Mouse (Mus musculus) layer of hippocampus, adult 9-11 months (tissue): ENCODE results near the gene Gm2696.
"Not testable (repeated sequence)": the region's sequence is repeated elsewhere in the genome, so short reads cannot be mapped to it uniquely, and the experiment has no call there.

ENCODE experiments used
- DNase-seq: peaks from one replicate; pipeline ENCODE4 v3.0.0; 2022

Gene Gm2696

GRCm38 (mm10) chr10:77814382-77814781 is at the start of gene Gm2696:
Gene Gm2696 (plus strand): TSS chr10:77814682.
- DNase-seq = no peak

DNA sequence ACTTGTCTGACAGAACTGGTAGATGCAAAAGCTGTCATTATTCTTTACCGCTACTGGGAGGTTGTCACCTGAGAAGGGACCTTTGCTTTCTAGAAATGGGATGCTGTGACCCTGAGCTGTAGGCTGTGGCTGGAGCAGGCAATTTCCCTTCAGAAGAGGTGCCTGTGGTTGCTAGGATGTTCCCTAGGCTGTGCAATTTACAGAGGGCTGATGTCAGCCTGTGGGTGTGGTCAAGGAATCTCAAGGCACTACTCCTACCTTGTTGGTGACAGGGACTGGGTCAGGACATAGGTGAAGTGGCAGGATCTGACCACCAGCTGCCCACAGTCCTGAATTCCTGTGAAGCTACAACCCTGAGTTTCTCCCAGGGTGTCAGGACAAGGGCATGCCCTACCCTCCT is 44.8 kb upstream of the Gm2696 start:
- DNase-seq = no peak

GRCm38 (mm10) chr10:77771225-77771624 is 43.3 kb upstream of the Gm2696 start, which contains the start of gene Gm3238:
Gene Gm3238 (minus strand): TSS chr10:77771325.
- not testable (repeated sequence) for DNase-seq

GRCm38 (mm10) chr10:77772142-77772541 is 42.3 kb upstream of the Gm2696 start:
- not testable (repeated sequence) for DNase-seq

GRCm38 (mm10) chr10:77776844-77777243 is 37.6 kb upstream of the Gm2696 start, which contains the start of gene Gm7138:
Gene Gm7138 (minus strand): TSS chr10:77776944.
- not testable (repeated sequence) for DNase-seq

- not testable (repeated sequence) for DNase-seq
These were observed 32.0 kb upstream of the Gm2696 start, which contains the start of gene Gm3250 for GRCm38 (mm10) chr10:77782442-77782841. Gene Gm3250 (minus strand): TSS chr10:77782542.

DNA sequence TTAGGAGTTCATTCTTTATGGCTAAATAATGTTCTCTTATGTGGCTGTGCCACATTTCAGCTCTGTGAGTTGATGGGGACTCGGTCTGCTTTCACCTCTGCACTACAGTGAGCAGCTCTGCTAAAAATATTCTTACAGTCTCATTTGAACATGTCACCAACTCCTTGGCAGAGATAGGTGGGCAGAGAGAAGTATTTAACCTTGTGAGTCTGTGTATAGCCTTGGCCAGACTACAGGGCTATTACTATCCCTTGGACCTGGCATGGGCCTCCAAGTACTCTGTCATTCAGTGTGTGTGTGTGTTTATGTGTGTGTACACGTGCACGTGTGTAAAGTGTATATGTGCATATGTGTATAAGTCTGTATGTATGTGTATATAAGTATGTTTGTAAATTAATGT is 31.1 kb upstream of the Gm2696 start:
- DNase-seq = not testable (repeated sequence)

GRCm38 (mm10) chr10:77787876-77788275 is 26.6 kb upstream of the Gm2696 start, which contains the start of gene Gm7137:
Gene Gm7137 (minus strand): TSS chr10:77788200.
- DNase-seq = not testable (repeated sequence)

- DNase-seq = no peak
These were observed 25.9 kb upstream of the Gm2696 start for GRCm38 (mm10) chr10:77788621-77789020.

GRCm38 (mm10) chr10:77794976-77795375 is 19.5 kb upstream of the Gm2696 start, which contains the start of gene Gm9639:
Gene Gm9639 (minus strand): TSS chr10:77795076.
- DNase-seq = no peak

- no peak for DNase-seq
These were observed 16.8 kb upstream of the Gm2696 start for GRCm38 (mm10) chr10:77797677-77798076.

- DNase-seq = not testable (repeated sequence)
These were observed 16.1 kb upstream of the Gm2696 start for GRCm38 (mm10) chr10:77798164-77798920.

DNA sequence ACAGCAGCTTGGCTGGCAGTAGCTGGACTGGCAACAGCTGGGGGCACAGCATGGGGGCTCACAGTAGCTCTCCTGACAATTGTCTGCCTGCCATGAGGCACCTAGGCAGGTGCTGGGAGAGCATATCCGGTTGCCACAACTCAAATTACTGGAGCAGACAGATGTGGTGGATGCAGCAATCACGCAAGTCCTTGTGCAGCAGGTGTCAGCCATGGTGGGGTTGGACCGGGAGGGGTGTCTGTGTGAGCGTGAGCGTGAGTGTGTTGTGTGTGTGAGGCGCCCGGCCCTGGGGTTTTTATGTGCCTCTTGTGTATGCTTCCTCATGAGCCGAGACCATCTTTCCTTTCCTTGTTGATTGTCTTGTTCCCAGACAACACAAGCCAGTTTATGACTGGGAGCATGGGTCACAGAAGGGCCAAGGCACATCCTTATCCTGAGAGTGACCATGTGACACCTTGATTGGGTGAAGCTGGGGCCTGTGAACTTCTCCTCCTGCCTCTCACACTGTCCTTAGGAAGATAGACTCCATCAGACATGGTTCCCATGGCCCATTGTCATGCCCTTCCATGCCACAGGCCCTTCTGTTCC is 15.5 kb upstream of the Gm2696 start, which contains the start of gene Gm19668:
Gm19668 (minus strand) TSS at position 213 of the 588 bp plus-strand sequence.
- no peak for DNase-seq

DNA sequence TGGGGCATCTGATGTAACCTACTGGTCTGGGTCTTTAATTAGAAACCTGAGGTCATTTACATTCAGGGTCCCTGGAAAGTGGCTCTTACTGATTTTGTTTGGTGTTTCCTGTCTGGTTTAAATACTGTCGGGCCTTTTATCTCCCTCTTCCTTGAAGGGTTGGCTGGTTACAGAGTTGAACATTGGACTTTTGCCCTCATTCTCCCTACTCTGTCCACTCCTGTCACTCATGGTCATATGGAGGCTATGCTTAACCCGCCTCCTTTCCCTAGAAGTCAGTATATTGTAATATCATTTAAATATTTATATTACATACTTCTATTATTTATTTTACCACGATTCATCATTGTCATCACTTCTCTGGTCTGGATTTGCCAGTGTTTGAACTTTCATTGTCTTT is 10.4 kb upstream of the Gm2696 start:
- DNase-seq = no peak

- DNase-seq = no peak
These were observed 2.7 kb upstream of the Gm2696 start, which contains the start of gene Gm9507 for GRCm38 (mm10) chr10:77811743-77812142. Gene Gm9507 (minus strand): TSS chr10:77811843.

DNA sequence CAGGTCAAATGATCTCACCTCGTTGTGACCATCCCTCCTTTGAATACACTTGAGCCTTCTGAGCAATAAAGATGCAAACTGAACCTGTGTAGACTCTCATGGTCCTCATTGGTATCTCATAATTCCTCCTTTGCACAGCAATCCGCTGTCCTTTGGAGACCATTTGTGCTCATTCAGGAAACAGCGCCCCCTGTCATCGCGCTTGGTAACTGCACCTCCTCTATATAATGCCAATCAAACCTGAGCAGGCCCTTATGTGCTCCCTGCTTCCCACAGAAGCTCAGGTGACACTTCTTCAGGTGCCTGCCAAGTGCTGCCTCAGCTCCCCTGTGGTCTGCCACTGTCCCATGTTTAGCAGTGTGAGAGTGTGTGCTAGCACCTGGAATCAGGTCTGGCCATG is 1.0 kb downstream of the Gm2696 start:
- DNase-seq = no peak

DNA sequence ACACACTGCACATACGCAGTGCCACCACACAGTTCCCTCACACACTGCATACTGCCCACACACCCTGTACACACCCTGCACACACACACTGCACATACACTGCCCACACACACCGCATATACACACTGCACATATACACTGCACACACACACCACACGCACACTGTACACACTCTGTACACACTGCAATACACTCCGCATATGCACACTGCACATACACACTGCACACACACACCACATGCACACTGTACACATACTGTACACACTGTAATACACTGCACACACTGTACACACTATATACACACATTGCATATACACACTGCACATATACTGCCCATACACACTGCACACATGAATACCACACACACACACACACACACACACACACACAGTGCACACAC is 4.0 kb downstream of the Gm2696 start:
- no peak for DNase-seq

DNA sequence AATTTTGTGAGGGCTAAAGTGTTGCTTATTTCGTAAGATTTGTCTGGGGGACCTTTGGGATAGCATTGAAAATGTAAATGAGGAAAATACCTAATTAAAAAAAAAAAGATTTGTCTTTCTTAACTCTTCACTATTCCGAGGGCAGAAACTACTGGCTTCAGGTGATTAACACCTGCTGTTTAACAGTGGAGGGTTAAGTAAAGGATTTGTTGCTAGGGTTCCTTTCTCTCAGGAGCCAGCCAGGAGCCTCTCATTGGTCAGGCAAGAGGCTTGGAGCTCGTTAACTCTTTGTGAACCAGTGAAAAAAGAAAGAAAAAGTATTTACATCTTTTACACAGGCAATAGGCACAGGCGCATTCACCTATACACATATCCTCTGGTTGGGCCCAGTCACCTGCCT is 4.7 kb downstream of the Gm2696 start:
- no peak for DNase-seq

GRCm38 (mm10) chr10:77826951-77827350 is 12.5 kb downstream of the Gm2696 start, which contains the start of gene Krtap10-4:
Gene Krtap10-4 (minus strand): TSS chr10:77827095.
- DNase-seq = no peak

- DNase-seq = no peak
These were observed 21.2 kb downstream of the Gm2696 start, which contains the start of gene Krtap10-10 for GRCm38 (mm10) chr10:77835647-77836046. Gene Krtap10-10 (plus strand): TSS chr10:77835947.

DNA sequence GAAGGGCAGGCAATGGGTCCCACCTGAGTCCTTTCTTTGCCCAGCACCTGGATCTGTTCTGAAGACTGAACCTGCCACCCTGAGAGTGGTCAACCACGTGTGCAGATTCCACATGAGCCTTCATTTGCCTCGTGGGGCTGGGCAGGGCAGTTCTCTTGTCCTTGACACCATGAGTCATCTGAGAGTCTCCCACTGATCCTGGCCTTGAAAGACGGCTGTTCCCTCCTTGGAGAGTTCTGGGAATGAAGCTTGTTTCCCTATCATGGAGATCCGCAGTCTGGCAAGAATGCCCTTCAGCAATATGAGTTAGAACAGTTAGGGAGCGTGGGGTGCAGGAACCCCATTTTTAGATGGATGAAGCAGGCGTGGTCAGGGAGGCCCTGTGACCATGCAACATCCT is 24.5 kb downstream of the Gm2696 start:
- DNase-seq = no peak

DNA sequence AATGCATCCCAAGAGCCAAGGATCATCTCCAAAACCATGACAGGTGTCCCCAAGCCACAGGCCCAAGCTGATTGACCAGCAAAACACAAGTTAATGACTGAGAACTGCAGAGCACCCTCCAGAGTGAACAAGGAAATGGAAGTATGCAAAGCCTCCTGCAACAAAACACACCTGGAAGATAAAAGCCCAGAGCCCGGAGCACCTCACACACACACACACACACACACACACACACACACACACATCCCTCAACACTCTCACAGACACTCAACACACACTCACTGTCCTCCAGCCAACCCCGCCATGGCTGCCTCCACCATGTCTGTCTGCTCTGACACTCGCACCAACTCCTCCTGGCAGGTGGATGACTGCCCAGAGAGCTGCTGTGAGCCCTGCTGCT is 32.0 kb downstream of the Gm2696 start, which contains the start of gene Gm36176:
Gm36176 (plus strand) TSS at position 301 of the 400 bp plus-strand sequence.
- no peak for DNase-seq

DNA sequence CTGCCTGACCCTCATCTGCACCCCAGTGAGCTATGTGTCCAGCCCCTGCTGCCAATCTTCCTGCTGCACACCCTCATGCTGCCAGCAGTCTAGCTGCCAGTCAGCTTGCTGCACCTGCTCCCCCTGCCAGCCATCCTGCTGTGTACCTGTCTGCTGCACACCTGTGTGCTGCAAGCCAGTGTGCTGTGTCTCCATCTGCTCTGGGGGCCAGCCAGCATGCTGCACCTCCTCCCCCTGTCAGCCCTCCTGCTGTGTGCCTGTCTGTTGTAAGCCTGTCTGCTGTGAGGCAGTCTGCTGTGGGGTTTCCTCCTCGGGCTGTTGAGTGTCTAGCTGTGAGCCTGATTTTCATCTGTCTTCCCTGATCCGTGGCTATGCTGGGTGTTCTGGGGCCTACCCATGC is 32.5 kb downstream of the Gm2696 start:
- no peak for DNase-seq

DNA sequence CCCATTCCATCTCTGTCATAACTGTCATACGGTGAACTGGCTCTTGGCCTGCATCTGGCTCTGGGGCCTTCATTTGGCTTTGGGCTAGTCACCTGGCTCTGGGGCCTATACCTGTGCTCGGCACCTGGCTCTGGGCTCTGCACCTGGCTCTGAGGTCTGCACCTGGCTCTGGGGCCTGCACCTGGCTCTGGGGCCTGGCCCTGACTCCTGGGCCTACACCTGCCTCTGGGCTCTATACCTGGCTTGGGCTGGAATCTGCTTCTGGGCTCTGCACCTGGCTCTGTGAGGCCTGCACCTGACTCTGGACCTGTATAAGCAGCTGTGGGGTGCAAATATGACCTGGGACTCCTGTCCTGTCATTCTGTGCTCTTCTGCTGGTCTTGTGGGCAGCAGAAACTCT is 33.1 kb downstream of the Gm2696 start:
- DNase-seq = no peak
